Mouse (Mus musculus) neural tube, embryonic 13.5 days (tissue): ENCODE data around the gene Ppp1r16b. TPM values are rescaled to one million over a fixed set of nuclear protein-coding genes. Genes with fewer than 3 reads are reported as not detected.

Experiments
- ATAC-seq: fragments of 200-750 bp; cut with Nextera tagmentation; 2 replicates; pipeline ENCODE4 v1.8.0; 2017; ENCODE audit warnings: low read depth, mild to moderate bottlenecking, moderate TSS enrichment, moderate library complexity
- H3K27ac ChIP-seq: fragments of 300-500 bp; sonication (generic); replicated peaks from 2 replicates; pipeline ENCODE4 v1.5.1; 2015; ENCODE audit warnings: moderate library complexity, mild to moderate bottlenecking, inconsistent platforms
- H3K27me3 ChIP-seq: fragments of 300-500 bp; sonication (generic); 2 replicates; pipeline ENCODE4 v1.6.1; 2015; ENCODE audit warnings: mild to moderate bottlenecking, inconsistent platforms
- H3K36me3 ChIP-seq: fragments of 300-500 bp; sonication (generic); 2 replicates; pipeline ENCODE4 v1.6.1; 2015; ENCODE audit warnings: mild to moderate bottlenecking, inconsistent platforms
- H3K4me1 ChIP-seq: fragments of 300-500 bp; sonication (generic); replicated peaks from 2 replicates; pipeline ENCODE4 v1.6.1; 2015; ENCODE audit warnings: inconsistent platforms
- H3K4me2 ChIP-seq: fragments of 300-500 bp; sonication (generic); 2 replicates; pipeline ENCODE4 v1.6.1; 2015; ENCODE audit warnings: inconsistent platforms, mild to moderate bottlenecking, moderate library complexity
- H3K4me3 ChIP-seq: fragments of 300-500 bp; sonication (generic); 2 replicates; pipeline ENCODE4 v1.5.1; 2015; ENCODE audit warnings: mild to moderate bottlenecking, inconsistent platforms
- H3K9ac ChIP-seq: fragments of 300-500 bp; sonication (generic); 2 replicates; pipeline ENCODE4 v1.6.1; 2015; ENCODE audit warnings: moderate library complexity, mild to moderate bottlenecking, inconsistent platforms
- H3K9me3 ChIP-seq: fragments of 300-500 bp; sonication (generic); 2 replicates; pipeline ENCODE4 v1.6.1; 2016; ENCODE audit warnings: inconsistent platforms
- WGBS: fragments of 180-500 bp; shearing (Covaris S2); methylation state at CpG from one replicate; pipeline ENCODE4 v1.1.7; 2015; 5-methylcytosine and 5-hydroxymethylcytosine counted together
- polyA plus RNA-seq: library from polyadenylated mRNA; unstranded; fragments of >200 nt; fragmentation: Nextera tagmentation; extraction: Ambion mirVana; gene quantifications from 2 replicates; pipeline ENCODE4 v1.2.1, GENCODE M21; 2015

Gene Ppp1r16b
- polyA plus RNA-seq, 1 experiment from 2014 or later, result 9.9 TPM

DNA sequence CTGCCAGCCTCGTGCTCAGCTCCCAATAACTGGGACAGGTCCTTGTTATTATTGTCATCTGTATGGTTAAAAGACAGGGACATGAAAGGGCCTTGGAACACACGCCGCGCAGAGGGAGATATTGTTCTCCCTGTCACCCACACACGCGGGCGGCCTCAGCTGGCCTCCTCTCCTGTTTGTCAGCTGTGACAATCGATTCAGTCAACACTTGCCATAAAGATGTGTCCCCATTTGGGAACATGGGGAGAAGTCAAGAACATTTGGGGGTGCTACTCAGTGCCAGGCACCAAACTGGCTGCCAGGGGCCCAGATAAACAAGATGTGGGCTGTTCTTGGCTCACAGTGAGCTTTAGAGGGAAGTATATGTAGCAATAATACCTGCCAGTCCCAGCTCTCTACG is 84.2 kb downstream of the Ppp1r16b start:
- Histone ChIP-seq H3K27ac (no peak overlapping the region), H3K4me1 (peaks cover 11% of the 10 kb centered on the region; the same call in 1 of the 2 replicates), H3K4me3 (no peak overlapping the region), H3K27me3 (no peaks in the 10 kb centered on the region), H3K4me2 (no peak overlapping the region), H3K9me3 (no peaks in the 10 kb centered on the region), H3K9ac (no peak overlapping the region), H3K36me3 (no peaks in the 10 kb centered on the region; the same call in 1 of the 2 replicates)
- WGBS, result 82% methylated on average over 9 of the region's 9 CpGs
- no peak for ATAC-seq

DNA sequence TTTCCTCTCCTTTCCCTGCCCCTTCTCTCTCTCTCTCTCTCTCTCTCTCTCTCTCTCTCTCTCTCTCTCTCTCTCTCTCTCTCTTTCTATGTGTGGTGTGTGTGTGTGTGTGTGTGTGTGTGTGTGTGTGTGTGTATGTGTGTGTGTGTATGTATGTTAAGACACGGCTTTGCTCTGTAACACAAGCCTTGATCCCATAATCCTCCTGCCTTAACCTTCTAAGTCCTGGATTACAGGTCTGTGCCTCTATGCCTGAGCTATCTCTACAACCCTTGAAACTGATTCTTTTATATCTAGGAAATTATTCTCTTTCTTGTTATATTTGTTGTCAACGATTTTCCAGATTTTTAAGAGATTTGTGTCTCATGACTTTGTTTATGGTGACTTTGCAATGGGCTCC is 95.0 kb downstream of the Ppp1r16b start:
- Histone ChIP-seq H3K9ac (no peak overlapping the region), H3K4me1 (no peaks in the 10 kb centered on the region), H3K27me3 (no peaks in the 10 kb centered on the region), H3K27ac (no peak overlapping the region), H3K4me3 (no peak overlapping the region), H3K36me3 (no peaks in the 10 kb centered on the region), H3K4me2 (no peak overlapping the region), H3K9me3 (no peaks in the 10 kb centered on the region)
- 91% methylated on average over 2 of the region's 2 CpGs for WGBS
- no peak for ATAC-seq

DNA sequence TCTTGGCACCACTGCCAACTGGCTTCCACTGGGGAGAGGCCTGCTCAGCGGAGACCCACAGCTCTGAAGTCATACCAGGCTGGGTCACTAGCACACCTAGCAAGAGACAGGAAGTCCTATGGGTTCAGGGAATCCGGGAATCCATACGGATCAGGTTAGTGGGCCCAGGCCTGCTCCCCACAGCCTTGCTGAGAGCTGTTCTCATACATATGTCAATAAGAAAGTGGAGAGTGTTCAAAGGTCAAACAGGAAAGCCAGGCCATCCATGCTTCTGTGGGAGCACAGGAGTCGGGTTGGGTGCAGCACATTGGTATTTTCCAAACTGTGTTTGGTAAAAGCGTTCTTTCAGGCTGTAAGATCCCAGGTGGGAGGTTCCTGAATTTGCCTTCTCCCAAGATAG is 97.1 kb downstream of the Ppp1r16b start:
- no peaks in the 10 kb centered on the region for H3K27me3 ChIP-seq
- no peak for ATAC-seq
- H3K4me3 ChIP-seq, result no peak overlapping the region
- H3K36me3 ChIP-seq, result no peaks in the 10 kb centered on the region
- no peak overlapping the region for H3K9ac ChIP-seq
- H3K4me2 ChIP-seq, result no peak overlapping the region
- H3K9me3 ChIP-seq, result no peaks in the 10 kb centered on the region
- H3K4me1 ChIP-seq, result 0 out of 2 replicates have a peak, but pooled peaks cover 1% of the 10 kb centered on the region
- WGBS, result 91% methylated on average over 5 of the region's 5 CpGs
- no peak overlapping the region for H3K27ac ChIP-seq

DNA sequence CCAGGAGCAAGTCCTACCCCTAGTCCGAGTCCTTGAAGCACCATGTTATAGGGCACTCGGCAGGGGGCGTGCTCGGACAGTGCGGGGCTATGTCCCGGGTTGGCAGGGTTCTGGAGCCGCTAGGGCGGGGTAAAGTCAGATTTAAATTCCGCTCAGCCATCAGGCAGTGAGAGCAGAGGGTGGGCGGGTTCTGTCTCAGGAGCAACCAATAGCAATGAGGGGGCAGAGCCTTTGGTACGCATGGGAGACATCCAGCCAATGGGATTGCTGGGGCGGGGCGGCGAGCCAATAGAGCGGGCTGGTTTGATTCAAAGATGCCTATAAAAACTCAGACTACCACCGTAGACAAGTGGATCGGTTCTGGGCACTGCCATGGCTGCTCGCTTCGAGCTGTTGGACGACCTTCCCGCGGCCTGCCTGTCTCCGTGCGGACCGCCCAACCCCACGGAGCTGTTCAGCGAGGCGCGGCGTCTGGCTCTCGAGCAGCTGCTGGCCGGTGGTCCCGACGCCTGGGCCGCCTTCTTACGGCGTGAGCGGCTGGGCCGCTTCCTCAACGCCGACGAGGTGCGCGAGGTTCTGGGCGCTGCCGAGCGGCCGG is 102.6 kb downstream of the Ppp1r16b start, which contains the start of gene Fam83d:
Gene Fam83d, plus strand, starts transcription at position 352 of the 598 bp plus-strand sequence.
- Histone ChIP-seq H3K4me2 (peak within 1 kb of the TSS; percentile 99), H3K9ac (peak within 1 kb of the TSS; percentile 70), H3K27ac (0 out of 2 replicates have a peak within 1 kb of the TSS, but pooled peaks have one; percentile 25), H3K9me3 (no peaks in the 10 kb centered on the region), H3K27me3 (no peaks in the 10 kb centered on the region; the same call in 1 of the 2 replicates), H3K4me1 (peaks cover 50% of the 10 kb centered on the region), H3K36me3 (no peaks in the 10 kb centered on the region), H3K4me3 (peak within 1 kb of the TSS; percentile 64)
- ATAC-seq, result peak; percentile 99
- under 1% methylated on average over 48 of the region's 48 CpGs for WGBS

DNA sequence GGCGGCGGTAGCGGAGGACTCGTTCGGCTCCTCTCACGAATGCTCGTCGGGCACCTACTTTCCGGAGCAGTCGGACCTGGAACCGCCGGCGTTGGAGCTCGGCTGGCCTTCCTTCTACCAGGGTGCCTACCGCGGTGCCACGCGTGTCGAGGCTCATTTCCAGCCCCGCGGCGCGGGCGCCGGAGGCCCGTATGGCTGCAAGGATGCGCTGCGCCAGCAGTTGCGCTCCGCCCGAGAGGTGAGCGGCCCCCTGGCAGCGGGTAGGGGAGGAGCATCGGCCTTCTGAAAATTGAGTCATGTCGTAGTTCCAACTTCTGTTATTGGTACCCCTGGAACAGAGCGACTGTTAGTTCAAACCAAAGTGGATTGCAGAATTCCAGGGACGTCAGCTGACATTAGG is 103.2 kb downstream of the Ppp1r16b start:
- Histone ChIP-seq H3K9me3 (no peaks in the 10 kb centered on the region), H3K36me3 (no peaks in the 10 kb centered on the region), H3K4me2 (peak overlapping the region; percentile 99), H3K9ac (peak overlapping the region; percentile 70), H3K27ac (0 out of 2 replicates have a peak overlapping the region, but pooled peaks have one; percentile 25), H3K4me1 (peaks cover 50% of the 10 kb centered on the region), H3K4me3 (peak overlapping the region; percentile 64), H3K27me3 (no peaks in the 10 kb centered on the region; the same call in 1 of the 2 replicates)
- no peak for ATAC-seq
- WGBS, result under 1% methylated on average over 37 of the region's 37 CpGs

DNA sequence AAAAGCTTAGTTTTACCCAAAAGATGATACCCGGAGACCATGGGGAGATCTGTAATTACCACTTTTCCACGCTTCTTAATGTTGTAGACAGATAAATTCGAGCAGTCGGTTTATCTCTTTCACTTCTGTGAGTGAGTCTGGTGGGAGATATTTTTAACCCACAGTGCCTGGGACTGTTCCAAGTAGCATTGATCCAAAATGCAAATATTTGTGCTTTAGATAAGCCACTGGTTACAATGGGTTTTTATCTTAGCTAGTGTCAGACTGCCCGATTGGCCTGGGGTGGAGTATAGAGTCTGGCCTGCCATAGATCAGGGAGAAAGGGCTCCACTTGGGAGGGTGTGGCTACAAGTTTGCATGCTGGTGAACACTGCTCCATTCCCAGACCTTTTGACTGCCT is 103.6 kb downstream of the Ppp1r16b start:
- Histone ChIP-seq H3K27me3 (no peaks in the 10 kb centered on the region; the same call in 1 of the 2 replicates), H3K9ac (peak overlapping the region; percentile 70), H3K4me3 (peak overlapping the region; percentile 64), H3K36me3 (no peaks in the 10 kb centered on the region), H3K9me3 (no peaks in the 10 kb centered on the region), H3K27ac (no peak overlapping the region), H3K4me2 (peak overlapping the region; percentile 99), H3K4me1 (peaks cover 50% of the 10 kb centered on the region)
- 7% methylated on average over 5 of the region's 5 CpGs for WGBS
- ATAC-seq, result no peak

DNA sequence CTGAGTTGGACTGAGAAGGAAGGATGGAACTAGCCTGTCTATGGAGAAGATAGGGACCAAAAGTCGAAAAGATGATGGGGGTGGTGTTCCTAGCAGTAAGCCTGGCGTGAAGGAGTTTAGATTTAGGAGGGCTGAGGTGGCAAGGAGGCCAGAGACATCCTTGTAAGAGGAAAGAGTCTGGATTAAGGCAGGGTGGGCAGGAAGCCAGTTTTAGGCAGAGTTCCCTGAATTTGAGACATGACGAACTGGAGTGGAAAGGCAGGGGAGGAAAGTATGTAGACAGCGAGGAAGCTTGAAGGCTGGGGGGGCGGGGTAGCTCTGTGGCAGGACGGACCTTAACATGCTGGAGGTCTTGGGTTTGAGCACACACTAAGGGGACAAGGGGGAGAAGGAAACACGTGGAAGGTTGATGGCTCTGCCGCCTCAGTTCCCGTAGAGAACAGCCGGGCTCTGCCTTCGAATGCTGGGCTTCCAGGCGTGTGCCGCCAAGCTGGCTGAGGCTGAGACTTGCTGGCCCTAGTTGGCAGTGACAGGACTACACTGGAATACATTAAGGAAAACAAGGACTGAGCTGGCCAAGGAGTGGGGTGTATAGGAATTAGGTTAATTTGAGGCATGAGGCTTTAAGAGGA is 105.0 kb downstream of the Ppp1r16b start:
- Histone ChIP-seq H3K9ac (peak overlapping the region; percentile 49), H3K4me1 (peaks cover 53% of the 10 kb centered on the region), H3K27ac (no peak overlapping the region), H3K36me3 (no peaks in the 10 kb centered on the region), H3K4me3 (peak overlapping the region; percentile 64), H3K4me2 (peak overlapping the region; percentile 99), H3K9me3 (no peaks in the 10 kb centered on the region), H3K27me3 (no peaks in the 10 kb centered on the region; the same call in 1 of the 2 replicates)
- no peak for ATAC-seq
- WGBS, result 37% methylated on average over 13 of the region's 13 CpGs

DNA sequence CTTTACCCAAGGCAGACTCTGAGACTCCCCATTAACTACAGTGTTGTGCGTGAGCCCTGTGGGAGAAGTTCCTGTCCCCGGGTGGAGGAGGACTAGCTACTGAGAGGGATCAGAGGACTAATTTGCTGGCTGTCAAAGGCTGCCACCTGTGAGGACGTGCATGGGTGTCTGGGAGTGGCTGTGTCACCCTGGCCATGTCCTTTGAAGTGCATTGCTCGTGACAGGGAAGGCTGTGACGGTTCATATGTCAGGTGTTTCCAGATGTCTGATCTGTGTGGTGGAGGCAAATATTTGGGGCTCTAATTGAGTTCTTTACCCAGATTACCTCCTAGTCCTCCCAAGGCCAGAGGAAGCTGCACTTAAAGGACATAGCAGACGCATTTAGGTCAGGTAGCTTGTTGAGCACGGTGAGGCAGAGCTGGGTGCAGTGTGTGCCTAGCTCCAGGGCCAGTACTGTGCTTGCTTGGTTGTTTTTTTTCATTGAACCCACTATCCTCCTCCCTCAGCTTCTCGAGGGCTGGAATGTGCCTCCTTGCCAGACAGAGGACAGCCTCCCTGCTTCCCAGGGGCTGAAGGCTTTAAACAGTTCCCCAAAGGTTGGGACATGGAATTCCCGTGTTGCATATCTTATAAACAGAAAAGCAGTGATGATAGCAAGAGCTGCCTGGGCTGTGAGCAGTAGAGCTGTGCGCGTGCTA is 106.0 kb downstream of the Ppp1r16b start:
- H3K27me3 ChIP-seq, result no peaks in the 10 kb centered on the region; the same call in 1 of the 2 replicates
- no peak overlapping the region for H3K27ac ChIP-seq
- ATAC-seq, result no peak
- H3K9me3 ChIP-seq, result no peaks in the 10 kb centered on the region
- peak overlapping the region; percentile 99; the same call in 1 of the 2 replicates for H3K4me2 ChIP-seq
- H3K4me3 ChIP-seq, result no peak overlapping the region
- no peaks in the 10 kb centered on the region for H3K36me3 ChIP-seq
- 40% methylated on average over 11 of the region's 11 CpGs for WGBS
- peaks cover 53% of the 10 kb centered on the region for H3K4me1 ChIP-seq
- H3K9ac ChIP-seq, result 0 out of 2 replicates have a peak overlapping the region, but pooled peaks have one; percentile 38

DNA sequence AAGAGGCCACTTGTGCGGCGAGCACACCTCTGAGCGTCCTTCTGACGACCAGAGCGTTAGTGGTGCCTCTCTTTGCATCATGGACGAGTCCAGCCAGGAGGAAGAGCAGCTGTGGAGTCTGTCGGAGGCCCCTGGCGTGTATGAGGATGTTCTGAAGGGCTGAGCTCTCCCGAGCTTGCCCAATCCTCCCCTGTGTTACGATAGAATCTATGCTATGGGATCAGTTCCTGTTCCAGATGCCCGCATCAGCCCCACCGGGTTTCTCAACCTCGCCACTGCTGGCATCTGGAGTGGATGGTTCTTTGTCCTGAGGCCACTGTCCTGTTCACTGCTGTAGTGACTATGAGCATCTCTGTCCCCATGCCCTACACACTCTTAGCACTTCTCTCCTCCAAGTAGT is 107.6 kb downstream of the Ppp1r16b start:
- WGBS, result 86% methylated on average over 13 of the region's 13 CpGs
- no peak for ATAC-seq
- Histone ChIP-seq H3K9ac (no peak overlapping the region), H3K4me3 (no peak overlapping the region), H3K4me1 (peaks cover 62% of the 10 kb centered on the region), H3K27ac (no peak overlapping the region), H3K27me3 (no peaks in the 10 kb centered on the region; the same call in 1 of the 2 replicates), H3K4me2 (no peak overlapping the region), H3K36me3 (no peaks in the 10 kb centered on the region), H3K9me3 (no peaks in the 10 kb centered on the region)

DNA sequence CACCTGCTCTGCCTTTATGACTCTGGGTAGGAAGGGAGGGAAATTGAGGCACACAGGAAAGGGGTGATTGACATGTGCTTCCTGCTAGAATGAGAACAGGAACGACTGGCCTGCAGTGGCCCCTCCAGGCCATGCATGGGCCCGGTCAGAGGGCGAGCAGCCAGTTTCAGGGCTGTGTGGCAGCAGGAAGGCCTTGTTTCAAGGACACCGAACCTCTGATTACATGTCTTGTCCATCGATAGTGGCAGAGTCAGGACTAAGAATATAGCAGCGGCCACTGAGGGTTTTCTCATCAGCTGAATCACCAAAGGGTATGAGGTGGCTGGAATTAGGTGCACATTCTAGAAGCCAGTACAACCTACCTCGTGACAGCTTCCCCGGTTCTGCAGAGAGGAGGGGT is 109.7 kb downstream of the Ppp1r16b start:
- Histone ChIP-seq H3K27me3 (no peaks in the 10 kb centered on the region), H3K36me3 (no peaks in the 10 kb centered on the region), H3K9me3 (no peaks in the 10 kb centered on the region), H3K4me2 (no peak overlapping the region), H3K9ac (no peak overlapping the region), H3K4me3 (no peak overlapping the region), H3K4me1 (peaks cover 47% of the 10 kb centered on the region), H3K27ac (no peak overlapping the region)
- whole genome bisulfite sequencing, result 86% methylated on average over 8 of the region's 8 CpGs
- ATAC-seq, result no peak

DNA sequence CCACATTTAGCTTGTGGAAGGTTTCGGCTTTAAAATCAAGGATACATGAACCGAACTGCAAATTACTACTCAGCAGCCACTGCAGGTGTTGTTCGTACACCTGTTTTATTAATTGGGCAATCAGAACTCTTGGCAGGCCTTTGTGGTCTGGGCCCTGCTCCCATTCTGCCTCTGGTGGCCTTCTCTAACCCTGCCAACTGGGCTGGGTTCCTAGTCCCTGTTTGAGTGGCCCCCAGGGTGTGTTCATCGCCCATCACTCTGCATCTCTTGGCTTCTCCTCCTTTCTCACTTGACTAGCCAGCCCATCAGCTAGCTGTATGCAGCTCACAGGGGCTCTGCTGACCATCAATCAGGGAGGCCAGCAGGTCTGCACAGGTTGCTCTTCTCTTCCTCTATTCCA is 111.5 kb downstream of the Ppp1r16b start:
- H3K4me2 ChIP-seq, result no peak overlapping the region
- peaks cover 29% of the 10 kb centered on the region for H3K4me1 ChIP-seq
- no peaks in the 10 kb centered on the region for H3K9me3 ChIP-seq
- 0 out of 2 replicates have a peak, but pooled peaks cover 3% of the 10 kb centered on the region for H3K36me3 ChIP-seq
- H3K27me3 ChIP-seq, result no peaks in the 10 kb centered on the region
- WGBS, result 86% methylated on average over 4 of the region's 4 CpGs
- no peak overlapping the region for H3K4me3 ChIP-seq
- H3K9ac ChIP-seq, result no peak overlapping the region
- no peak overlapping the region for H3K27ac ChIP-seq
- no peak for ATAC-seq

DNA sequence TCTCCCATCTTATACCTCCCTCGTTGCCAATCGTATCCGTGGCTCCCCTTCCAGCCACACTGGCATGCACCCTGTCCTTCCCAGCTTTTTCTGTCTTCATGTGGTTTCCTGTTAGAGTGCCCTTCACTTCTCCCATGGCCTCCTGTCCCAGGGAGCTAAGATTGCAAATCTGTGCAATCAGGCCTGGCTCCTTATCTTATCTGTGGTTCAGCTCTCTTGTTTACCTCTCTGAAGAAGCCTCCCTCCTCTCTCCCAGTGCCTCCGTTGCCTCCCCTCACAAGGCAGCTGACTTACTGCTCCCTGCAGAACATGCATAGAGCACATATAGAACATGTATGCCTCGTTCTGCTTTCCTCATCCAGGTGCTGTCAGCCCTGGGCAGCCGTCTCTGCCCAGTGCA is 112.3 kb downstream of the Ppp1r16b start:
- 80% methylated on average over 6 of the region's 6 CpGs for WGBS
- no peak overlapping the region for H3K9ac ChIP-seq

More for the DNA sequence above, 112.3 kb downstream of the Ppp1r16b start:
- Histone ChIP-seq H3K4me2 (no peak overlapping the region), H3K27ac (no peak overlapping the region), H3K27me3 (no peaks in the 10 kb centered on the region), H3K4me1 (peaks cover 23% of the 10 kb centered on the region), H3K4me3 (no peak overlapping the region), H3K9me3 (no peaks in the 10 kb centered on the region), H3K36me3 (0 out of 2 replicates have a peak, but pooled peaks cover 3% of the 10 kb centered on the region)
- ATAC-seq, result no peak
